Mouse (Mus musculus) forebrain, embryonic 13.5 days (tissue): ENCODE results near the gene Tead2. TPM values are rescaled to one million over a fixed set of nuclear protein-coding genes. Genes with fewer than 3 reads are reported as not detected.

Experiments used
- ATAC-seq: fragments of 200-750 bp; cut with Nextera tagmentation; 2 replicates; pipeline ENCODE4 v1.8.0; 2017
- H3K27ac ChIP-seq: fragments of 300-500 bp; sonication (generic); 2 replicates; pipeline ENCODE4 v1.5.1; 2015; ENCODE audit warnings: inconsistent platforms, mild to moderate bottlenecking, moderate library complexity
- H3K27me3 ChIP-seq: fragments of 300-500 bp; sonication (generic); 2 replicates; pipeline ENCODE4 v1.6.1; 2015; ENCODE audit warnings: mild to moderate bottlenecking, inconsistent platforms
- H3K36me3 ChIP-seq: fragments of 300-500 bp; sonication (generic); 2 replicates; pipeline ENCODE4 v1.6.1; 2015; ENCODE audit warnings: mild to moderate bottlenecking, inconsistent platforms; ENCODE audit not compliant: poor library complexity, severe bottlenecking
- H3K4me1 ChIP-seq: fragments of 300-500 bp; sonication (generic); 2 replicates; pipeline ENCODE4 v1.6.1; 2015; ENCODE audit warnings: inconsistent platforms
- H3K4me2 ChIP-seq: fragments of 300-500 bp; sonication (generic); 2 replicates; pipeline ENCODE4 v1.6.1; 2015; ENCODE audit warnings: inconsistent platforms, mild to moderate bottlenecking, moderate library complexity
- H3K4me3 ChIP-seq: fragments of 300-500 bp; sonication (generic); 2 replicates; pipeline ENCODE4 v1.5.1; 2015; ENCODE audit warnings: mild to moderate bottlenecking, inconsistent platforms
- H3K9ac ChIP-seq: fragments of 300-500 bp; sonication (generic); 2 replicates; pipeline ENCODE4 v1.6.1; 2015; ENCODE audit warnings: mild to moderate bottlenecking, inconsistent platforms
- H3K9me3 ChIP-seq: fragments of 300-500 bp; sonication (generic); replicated peaks from 2 replicates; pipeline ENCODE4 v1.6.1; 2016; ENCODE audit warnings: inconsistent platforms
- WGBS: fragments of 180-500 bp; shearing (Covaris S2); methylation state at CpG from one replicate; pipeline ENCODE4 v1.1.7; 2015; 5-methylcytosine and 5-hydroxymethylcytosine counted together
- polyA plus RNA-seq: library from polyadenylated mRNA; unstranded; fragments of >200 nt; fragmentation: Nextera tagmentation; extraction: Ambion mirVana; gene quantifications from 2 replicates; pipeline ENCODE4 v1.2.1, GENCODE M21; 2015

Gene Tead2
- polyA plus RNA-seq, 1 experiment from 2014 or later: 181 TPM

DNA sequence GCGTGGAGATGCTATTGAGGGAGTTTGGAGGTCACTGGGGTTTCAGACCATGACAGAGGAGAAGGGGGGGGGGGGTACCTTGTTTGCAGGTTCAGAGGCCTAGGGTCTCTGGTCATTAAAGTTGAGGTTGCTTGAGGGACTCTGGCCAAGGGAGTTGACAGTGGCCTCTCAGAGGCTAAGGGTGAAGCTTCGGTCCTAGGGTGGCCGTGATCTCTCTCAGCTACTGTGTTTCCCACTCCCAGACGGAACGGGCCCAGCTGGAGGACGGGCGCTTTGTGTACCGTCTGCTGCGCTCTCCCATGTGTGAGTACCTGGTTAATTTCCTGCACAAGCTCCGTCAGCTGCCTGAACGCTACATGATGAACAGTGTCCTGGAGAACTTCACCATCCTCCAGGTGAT, 16.4 kb downstream of the Tead2 start:
- H3K4me1 ChIP-seq: peaks cover 35% of the 10 kb centered on the region
- H3K4me2 ChIP-seq: no peak overlapping the region
- no peak overlapping the region for H3K9ac ChIP-seq
- no peak for ATAC-seq
- no peaks in the 10 kb centered on the region for H3K9me3 ChIP-seq
- peaks cover 11% of the 10 kb centered on the region; the same call in 1 of the 2 replicates for H3K27me3 ChIP-seq
- no peak overlapping the region for H3K27ac ChIP-seq
- WGBS: 91% methylated on average over 11 of the region's 11 CpGs
- no peak overlapping the region for H3K4me3 ChIP-seq
- peaks cover 52% of the 10 kb centered on the region for H3K36me3 ChIP-seq

DNA sequence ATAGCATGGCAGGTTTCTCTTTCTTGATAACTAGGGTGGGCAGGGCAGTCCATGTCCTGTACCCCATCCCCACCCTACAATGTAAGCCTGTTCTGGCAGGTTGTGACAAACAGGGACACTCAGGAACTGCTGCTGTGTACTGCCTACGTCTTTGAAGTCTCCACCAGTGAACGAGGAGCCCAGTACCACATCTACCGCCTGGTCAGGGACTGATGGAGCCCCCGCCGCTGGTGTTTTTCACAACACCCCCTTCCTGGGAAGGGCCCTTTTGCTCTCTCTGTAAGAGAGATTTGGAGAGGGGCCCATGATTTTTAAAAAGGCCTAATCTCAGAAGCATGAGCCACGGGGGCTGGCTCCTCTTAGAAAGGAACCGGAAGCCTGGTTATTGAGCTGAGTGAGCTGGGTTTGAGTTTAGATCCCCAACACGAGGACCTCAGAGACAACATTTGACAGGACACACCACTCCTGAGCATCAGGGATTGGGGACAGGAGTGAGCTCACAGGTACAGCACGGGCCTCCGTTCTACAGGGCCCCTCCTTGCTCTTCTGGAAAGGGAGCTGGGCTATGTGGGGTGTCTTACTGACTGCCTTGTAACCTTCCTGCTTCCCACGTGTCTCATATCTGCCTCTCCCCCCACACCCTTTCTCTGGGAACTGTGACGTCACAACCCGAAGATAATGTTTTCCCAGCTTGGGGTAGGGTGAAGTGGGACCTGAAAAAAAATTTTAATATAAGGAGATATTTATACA, 17.3 kb downstream of the Tead2 start:
- H3K4me2 ChIP-seq: no peak overlapping the region
- ATAC-seq: no peak
- no peak overlapping the region for H3K9ac ChIP-seq
- 73% methylated on average over 13 of the region's 13 CpGs for WGBS
- peaks cover 44% of the 10 kb centered on the region for H3K36me3 ChIP-seq
- H3K4me3 ChIP-seq: no peak overlapping the region
- peak overlapping the region; percentile 44 for H3K27ac ChIP-seq
- H3K27me3 ChIP-seq: peaks cover 17% of the 10 kb centered on the region
- H3K4me1 ChIP-seq: peaks cover 35% of the 10 kb centered on the region
- no peaks in the 10 kb centered on the region for H3K9me3 ChIP-seq

DNA sequence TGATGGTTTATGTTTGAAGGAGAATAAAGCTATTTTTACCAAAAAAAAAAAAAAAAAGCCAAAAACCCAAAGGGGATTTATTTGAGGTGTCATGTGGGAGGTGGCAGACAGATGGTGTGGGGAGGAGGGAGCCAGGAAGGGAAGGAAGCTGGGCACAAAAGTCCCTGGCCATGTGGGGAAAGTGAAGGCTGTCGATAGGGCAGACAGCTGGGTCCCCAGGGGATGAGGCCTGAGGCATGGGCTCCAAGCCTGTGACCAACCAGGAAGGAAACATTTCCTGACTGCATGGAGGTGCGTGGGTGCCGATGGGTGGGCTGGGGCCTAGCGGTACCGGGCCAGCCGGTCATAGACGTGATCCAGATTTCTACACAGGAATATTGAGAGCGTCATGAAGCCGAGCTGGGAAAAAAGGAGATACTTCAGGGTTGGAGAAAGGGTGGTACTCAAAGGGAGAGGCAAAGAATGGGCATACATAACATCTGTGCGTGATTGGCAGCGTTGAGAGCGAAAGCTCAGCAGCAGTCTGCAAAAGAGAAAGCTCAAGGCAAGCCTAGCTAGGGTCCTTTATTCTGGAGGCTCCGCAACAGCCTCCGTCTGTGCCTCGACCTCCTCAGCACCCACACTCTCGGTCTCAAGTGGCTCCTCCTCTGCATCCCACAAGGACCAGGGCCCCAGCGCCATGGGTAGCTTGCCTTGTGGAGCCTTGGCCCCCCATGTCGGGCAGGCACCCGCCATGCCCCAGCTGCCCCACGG, 18.2 kb downstream of the Tead2 start:
- H3K4me3 ChIP-seq: no peak overlapping the region; the same call in 1 of the 2 replicates
- WGBS: 21% methylated on average over 19 of the region's 20 CpGs
- peak overlapping the region; percentile 68 for H3K27ac ChIP-seq
- ATAC-seq: peak; percentile 37
- H3K9ac ChIP-seq: peak overlapping the region; percentile 46
- peaks cover 26% of the 10 kb centered on the region for H3K27me3 ChIP-seq
- H3K4me1 ChIP-seq: peaks cover 35% of the 10 kb centered on the region
- H3K36me3 ChIP-seq: peaks cover 36% of the 10 kb centered on the region
- no peaks in the 10 kb centered on the region for H3K9me3 ChIP-seq
- H3K4me2 ChIP-seq: peak overlapping the region; percentile 49

DNA sequence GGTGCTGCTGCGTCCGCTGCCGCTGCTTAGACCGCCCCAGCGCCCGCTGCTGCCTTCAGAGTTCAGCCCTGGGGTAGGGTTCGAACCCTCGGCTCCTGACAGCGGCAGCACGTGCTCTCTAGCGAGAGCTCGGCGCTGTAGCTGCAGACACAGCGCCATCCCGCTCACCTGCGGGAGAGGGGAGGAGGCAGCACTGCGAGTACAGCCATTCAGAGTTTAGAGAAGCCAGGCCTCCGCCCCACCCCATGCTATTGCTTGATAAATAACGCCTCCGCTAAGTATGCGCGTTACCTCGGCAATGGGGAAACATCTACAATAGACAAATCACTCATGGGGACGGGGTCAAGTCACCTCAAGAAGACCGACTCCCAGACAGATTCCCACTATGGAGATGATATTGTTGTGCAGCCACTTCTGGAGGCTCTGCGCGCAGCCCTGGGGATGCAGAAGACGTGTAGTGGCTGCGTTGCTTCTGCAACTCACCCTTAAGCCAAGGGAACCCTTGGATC, 18.8 kb downstream of the Tead2 start:
- peak overlapping the region; percentile 49 for H3K4me2 ChIP-seq
- WGBS: 6% methylated on average over 29 of the region's 29 CpGs
- H3K27ac ChIP-seq: peak overlapping the region; percentile 68
- H3K36me3 ChIP-seq: peaks cover 29% of the 10 kb centered on the region
- peaks cover 32% of the 10 kb centered on the region for H3K27me3 ChIP-seq
- peak; percentile 37; the same call in 1 of the 2 replicates for ATAC-seq
- H3K9me3 ChIP-seq: no peaks in the 10 kb centered on the region
- no peak overlapping the region; the same call in 1 of the 2 replicates for H3K4me3 ChIP-seq
- H3K9ac ChIP-seq: peak overlapping the region; percentile 46
- H3K4me1 ChIP-seq: peaks cover 35% of the 10 kb centered on the region

DNA sequence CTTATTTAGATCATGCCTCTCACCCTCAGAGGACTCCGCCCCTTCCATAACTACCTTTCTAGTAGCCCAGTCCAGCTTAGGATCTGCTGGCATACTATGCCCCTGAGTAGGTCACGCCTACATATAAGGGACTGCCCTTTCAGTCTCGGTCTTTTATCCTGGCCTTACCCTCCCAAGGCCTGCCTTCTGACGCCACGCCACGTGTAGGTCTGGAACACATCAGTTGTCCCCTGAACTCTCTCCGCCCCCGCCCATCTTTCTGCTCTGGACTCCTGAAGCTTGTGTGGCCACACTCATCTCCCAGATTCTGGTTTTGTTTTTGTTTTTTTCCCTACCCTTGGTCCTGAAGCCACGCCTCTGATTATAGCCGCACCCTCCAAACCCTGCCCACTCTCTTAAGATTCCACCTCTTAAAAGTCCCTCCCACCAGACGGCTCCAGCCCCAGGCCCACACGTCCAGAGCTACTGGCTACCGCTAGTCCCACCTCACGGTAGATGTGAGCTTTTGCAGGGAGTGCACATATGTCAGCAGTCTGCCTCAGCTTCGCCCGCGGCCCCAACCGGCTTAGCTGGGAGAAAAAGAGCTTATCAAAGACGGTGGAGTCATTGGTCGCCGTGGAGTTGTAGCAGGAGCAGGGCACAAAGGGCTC, 19.5 kb downstream of the Tead2 start:
- Histone ChIP-seq H3K4me3 (peak overlapping the region; percentile 13), H3K36me3 (peaks cover 23% of the 10 kb centered on the region), H3K9me3 (no peaks in the 10 kb centered on the region), H3K4me1 (peaks cover 35% of the 10 kb centered on the region), H3K27me3 (peaks cover 36% of the 10 kb centered on the region), H3K27ac (peak overlapping the region; percentile 68), H3K4me2 (peak overlapping the region; percentile 49), H3K9ac (peak overlapping the region; percentile 27)
- peak; percentile 80 for ATAC-seq
- WGBS: 5% methylated on average over 21 of the region's 21 CpGs

DNA sequence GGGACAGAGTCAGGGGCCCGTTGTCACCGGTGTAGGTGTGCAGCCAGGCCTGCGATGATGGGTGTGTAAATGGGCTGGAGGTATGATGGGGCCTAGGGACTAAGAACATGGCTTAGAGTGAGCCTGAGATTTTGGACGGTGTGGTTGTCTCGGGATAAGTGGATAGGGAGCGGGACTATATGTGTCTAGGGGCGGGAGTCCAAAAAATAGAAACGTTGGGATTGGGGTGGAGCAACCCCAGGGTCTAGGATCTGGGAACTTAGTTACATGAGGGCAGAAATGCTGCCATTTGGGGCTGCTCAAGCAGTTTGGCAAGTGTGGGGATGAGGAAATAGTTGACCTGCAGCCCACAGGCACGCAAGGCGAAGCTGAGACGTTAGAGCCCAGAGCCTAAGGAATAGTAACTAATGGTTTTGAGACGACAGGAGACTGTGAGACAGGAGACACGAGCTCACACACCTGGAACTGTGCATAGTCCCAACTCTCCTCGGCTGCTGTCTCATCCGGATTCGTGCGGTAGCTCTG, 20.2 kb downstream of the Tead2 start:
- Histone ChIP-seq H3K9ac (peak overlapping the region; percentile 27; the same call in 1 of the 2 replicates), H3K4me2 (peak overlapping the region; percentile 49), H3K4me3 (peak overlapping the region; percentile 13), H3K36me3 (peaks cover 23% of the 10 kb centered on the region), H3K27ac (peak overlapping the region; percentile 68; the same call in 1 of the 2 replicates), H3K27me3 (peaks cover 40% of the 10 kb centered on the region), H3K9me3 (no peaks in the 10 kb centered on the region), H3K4me1 (peaks cover 38% of the 10 kb centered on the region)
- WGBS: 31% methylated on average over 17 of the region's 17 CpGs
- 0 out of 2 replicates have a peak, but pooled peaks have one; percentile 26 for ATAC-seq

DNA sequence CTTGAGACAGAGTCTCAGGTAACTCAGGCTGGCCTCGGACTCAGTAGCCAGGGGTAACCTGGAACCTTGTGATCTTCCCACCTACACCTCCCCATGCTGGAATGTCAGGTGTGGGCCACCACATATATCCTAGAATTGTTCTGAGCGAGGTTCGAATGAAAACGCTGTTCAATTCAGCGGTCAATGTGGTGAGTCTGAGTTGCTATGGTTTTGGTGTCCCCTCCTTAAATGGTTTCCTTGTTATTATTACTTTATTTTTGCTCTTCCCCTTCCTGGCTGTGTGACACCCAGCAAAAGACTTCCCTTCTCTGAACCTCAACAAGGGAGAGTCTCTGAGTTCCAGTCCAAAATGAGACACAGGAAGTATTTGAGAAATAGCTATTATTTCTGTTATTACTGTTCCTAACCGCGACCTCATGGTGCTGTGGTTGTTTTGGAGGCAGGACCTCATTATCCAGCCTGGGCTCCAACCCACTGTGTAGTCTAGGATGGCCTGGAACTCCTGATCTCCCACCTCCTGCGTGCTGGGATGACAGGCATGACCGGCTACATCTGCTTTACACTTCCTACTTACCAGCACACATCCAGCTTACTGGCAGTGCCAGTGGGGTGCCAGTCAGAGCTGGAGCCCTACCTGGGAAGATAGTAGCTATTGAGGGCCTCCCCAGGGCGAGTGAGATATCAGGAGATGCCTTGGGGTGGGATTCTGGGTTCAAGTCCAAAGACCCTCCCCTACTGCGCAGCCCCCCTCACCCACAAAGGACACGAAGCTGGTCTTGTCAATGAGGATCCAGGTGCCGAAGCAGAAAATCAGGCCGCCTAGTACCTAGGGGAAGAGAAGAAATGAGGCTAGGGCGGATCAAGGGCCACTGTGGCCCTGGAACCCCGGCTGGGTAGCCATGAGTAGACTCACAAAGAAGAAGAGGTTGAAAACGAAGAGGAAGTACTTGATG, 22.5 kb downstream of the Tead2 start:
- Histone ChIP-seq H3K4me2 (no peak overlapping the region), H3K9me3 (no peaks in the 10 kb centered on the region), H3K9ac (no peak overlapping the region), H3K36me3 (peaks cover under 1% of the 10 kb centered on the region), H3K4me3 (no peak overlapping the region), H3K27ac (no peak overlapping the region), H3K4me1 (peaks cover 36% of the 10 kb centered on the region), H3K27me3 (peaks cover 55% of the 10 kb centered on the region)
- WGBS: 73% methylated on average over 17 of the region's 17 CpGs
- ATAC-seq: no peak

DNA sequence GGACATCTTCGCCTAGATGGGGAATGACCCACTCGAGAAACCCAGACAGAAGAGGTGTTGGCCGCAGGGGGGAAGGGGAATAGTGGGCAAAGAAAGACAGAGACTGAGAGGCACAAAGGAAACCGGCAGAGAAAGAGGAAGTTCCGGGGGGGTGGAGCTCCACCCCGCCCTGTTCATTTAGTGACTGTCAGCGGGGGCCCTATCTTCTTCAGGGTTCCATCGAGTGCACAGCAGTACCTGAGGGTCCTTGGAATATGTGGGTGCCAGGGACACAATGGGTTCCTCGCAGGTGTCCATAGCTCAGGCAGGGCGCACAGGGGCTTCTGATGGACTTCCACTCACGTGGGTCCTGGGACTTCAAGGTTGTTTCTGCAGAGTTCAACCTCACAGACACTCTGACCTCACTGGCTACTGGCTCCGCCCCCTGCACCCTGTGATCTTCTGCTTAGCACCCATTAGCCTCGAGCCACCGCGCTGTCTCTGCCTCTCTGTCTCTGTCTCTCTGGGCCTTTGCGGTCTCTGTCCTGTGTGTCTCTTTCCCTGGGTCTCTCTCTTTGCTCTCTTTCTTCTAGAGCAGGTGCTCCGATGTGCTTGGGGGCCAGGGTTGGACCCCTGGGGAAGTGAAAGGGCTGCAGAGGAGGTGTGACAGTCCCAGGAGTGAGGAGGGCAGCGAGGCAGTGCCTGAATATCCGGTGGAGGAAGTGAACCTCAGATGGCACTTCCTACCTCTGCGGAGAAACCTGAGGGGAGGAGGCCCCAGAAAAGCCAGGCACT, 23.4 kb downstream of the Tead2 start, which contains the start of gene Cd37:
Gene Cd37 (minus strand): TSS at position 393 of the 774 bp plus-strand sequence.
- H3K4me2 ChIP-seq: no peak within 1 kb of the TSS
- no peak within 1 kb of the TSS for H3K27ac ChIP-seq
- 43% methylated on average over 20 of the region's 20 CpGs for WGBS
- peaks cover 56% of the 10 kb centered on the region for H3K27me3 ChIP-seq
- H3K4me1 ChIP-seq: peaks cover 27% of the 10 kb centered on the region
- no peaks in the 10 kb centered on the region for H3K36me3 ChIP-seq
- H3K4me3 ChIP-seq: no peak within 1 kb of the TSS
- H3K9me3 ChIP-seq: no peaks in the 10 kb centered on the region
- ATAC-seq: no peak
- no peak within 1 kb of the TSS for H3K9ac ChIP-seq

DNA sequence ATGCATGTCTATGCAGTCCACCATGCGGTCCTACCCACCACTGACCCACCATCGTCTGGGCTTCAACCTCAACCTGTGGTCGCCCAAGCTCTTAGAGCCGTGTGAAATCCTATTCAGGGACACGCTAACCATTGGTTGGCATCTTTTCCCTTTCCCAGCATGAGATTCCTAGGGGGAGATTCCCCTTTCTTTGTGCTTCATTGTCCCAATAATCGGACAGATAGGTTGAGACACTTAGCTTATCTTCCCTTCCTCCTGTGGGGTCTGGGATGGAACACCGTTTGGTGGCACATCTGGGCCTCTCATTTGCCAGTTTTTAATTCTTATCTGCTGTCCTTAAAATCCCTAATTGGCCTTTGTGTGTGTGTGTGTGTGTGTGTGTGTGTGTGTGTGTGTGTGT, 24.6 kb downstream of the Tead2 start:
- no peak for ATAC-seq
- Histone ChIP-seq H3K9me3 (no peaks in the 10 kb centered on the region), H3K9ac (no peak overlapping the region), H3K27ac (no peak overlapping the region), H3K4me2 (peak overlapping the region; percentile 67; the same call in 1 of the 2 replicates), H3K36me3 (no peaks in the 10 kb centered on the region), H3K4me3 (no peak overlapping the region), H3K4me1 (peaks cover 15% of the 10 kb centered on the region), H3K27me3 (peaks cover 56% of the 10 kb centered on the region)
- WGBS: 69% methylated on average over 7 of the region's 7 CpGs

DNA sequence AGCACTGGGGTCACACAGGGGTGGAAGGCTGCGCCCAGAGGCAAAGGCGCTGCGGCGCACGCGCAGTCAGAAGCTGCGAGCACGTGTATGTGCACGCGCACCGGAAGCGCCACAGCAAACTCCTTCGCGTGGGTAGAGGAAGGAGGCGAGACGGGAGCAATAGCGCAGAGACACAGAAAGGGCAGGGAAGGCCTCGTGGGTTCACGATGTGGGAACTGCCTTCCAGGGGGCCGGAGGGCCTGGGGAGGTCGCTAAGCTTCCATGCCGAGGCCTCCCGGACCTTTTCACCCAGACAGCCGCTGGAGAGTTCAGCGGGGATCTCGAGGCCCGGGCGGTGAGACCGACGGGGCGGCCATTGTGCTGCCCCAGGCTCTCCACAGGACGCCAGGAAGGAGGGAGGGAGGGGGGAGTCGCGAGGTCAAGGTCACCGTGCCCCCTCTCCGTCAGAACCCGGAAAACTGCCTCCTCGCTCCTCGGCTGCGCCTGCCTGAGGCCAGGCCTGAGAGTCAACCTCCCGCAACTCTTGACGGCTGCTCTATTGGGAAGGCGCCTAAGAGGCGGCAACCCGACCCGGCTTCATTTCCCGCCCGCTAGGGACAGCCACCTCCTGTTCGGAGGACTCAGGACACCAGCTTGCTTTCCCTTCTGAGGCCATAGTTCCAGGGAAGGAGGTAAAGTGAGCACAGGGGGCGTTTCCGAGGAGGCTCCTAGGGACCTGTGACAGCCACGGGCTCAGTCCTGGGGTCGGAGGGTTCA, 25.3 kb downstream of the Tead2 start, which contains the start of gene Slc6a16:
Gene Slc6a16 (plus strand): TSS at position 453 of the 756 bp plus-strand sequence.
- H3K4me2 ChIP-seq: peak within 1 kb of the TSS; percentile 67
- no peaks in the 10 kb centered on the region for H3K36me3 ChIP-seq
- ATAC-seq: peak; percentile 67
- H3K27ac ChIP-seq: no peak within 1 kb of the TSS
- peaks cover 54% of the 10 kb centered on the region for H3K27me3 ChIP-seq
- H3K9ac ChIP-seq: peak within 1 kb of the TSS; percentile 55
- H3K9me3 ChIP-seq: no peaks in the 10 kb centered on the region
- 9% methylated on average over 42 of the region's 53 CpGs for WGBS
- H3K4me1 ChIP-seq: peaks cover 8% of the 10 kb centered on the region
- peak within 1 kb of the TSS; percentile 37 for H3K4me3 ChIP-seq
